Mouse (Mus musculus): ENCODE measurements at regions not wholly inside any gene's neighbourhood (a gene's known extent, or its start where the extent isn't known, plus 50 kb on each side); places are given as distances from the start of the nearest gene placed in this dataset.

DNA sequence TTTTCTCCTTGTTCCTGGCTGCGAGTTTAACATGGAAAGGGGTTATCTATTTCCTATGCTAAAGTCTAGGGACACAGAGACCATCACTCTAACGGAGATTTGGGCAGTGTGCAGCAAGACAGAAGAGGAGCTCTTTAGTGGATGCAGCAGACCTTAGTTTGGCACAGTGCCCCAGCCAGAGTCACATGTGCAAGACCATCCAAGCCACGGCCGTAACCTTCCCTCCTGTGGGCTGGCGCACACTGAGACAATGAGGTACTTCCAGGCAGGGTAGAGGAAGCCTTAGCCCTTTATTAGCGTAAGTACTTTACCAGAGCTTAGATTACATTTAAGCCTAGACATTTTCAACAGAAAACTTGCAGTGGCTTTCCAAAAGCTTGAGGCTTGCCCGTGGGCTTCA is 336.4 kb downstream of the Nuak1 start:
- H3K36me3 ChIP-seq (replicated peaks), result no peaks in the 10 kb centered on the region
- peaks cover 58% of the 10 kb centered on the region for H3K9me3 ChIP-seq (replicated peaks)
- H3K4me3 ChIP-seq (ENCODE audit: low read depth, low read length), result no peak overlapping the region
- TF ChIP-seq POLR2AphosphoS5 (IDR thresholded peaks at IDR 0.05; ENCODE audit: insufficient replicate concordance, low read depth, low read length) (no peak), CTCF (IDR thresholded peaks at IDR 0.05; ENCODE audit: low read depth, low read length) (no peak), GATA2 (IDR thresholded peaks at IDR 0.05; ENCODE audit: borderline replicate concordance, low read depth, low read length) (no peak), TAL1 (conservative IDR thresholded peaks at IDR 0.05; ENCODE audit: low read depth, low read length) (no peak), GATA1 (IDR thresholded peaks at IDR 0.05; ENCODE audit: borderline replicate concordance, low read length) (no peak)
- ATAC-seq (ENCODE audit: extremely low read depth, insufficient number of reproducible peaks, low FRiP score, poor library complexity, severe bottlenecking) (no peak), DNase-seq (ENCODE audit: low spot score) (no peak)
- no peaks in the 10 kb centered on the region for H3K27me3 ChIP-seq (ENCODE audit: insufficient read depth, low read length)
- no peaks in the 10 kb centered on the region for H3K4me1 ChIP-seq (ENCODE audit: insufficient read depth, low read depth, low read length)

DNA sequence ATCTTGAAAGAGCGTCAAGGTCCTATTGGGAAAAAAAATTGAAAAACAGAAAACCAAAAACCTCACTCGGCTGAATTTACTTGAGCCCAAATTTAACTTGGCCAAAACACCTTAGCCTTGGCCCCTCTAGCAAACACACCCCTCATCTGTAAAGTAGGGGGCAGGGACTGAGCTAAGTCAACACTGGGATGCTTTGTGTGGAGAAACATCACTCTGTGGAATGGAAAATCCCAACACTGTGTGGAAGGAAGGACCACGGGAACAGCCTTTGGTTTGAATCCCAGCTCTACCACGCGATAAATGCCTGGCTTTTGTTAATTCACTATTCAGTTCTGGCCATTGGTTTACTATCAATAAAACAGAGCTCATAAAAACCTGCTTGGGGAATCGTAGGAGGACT is 335.8 kb downstream of the Nuak1 start:
- Histone ChIP-seq H3K4me1 (ENCODE audit: insufficient read depth, low read depth, low read length) (no peaks in the 10 kb centered on the region), H3K9me3 (replicated peaks) (peaks cover 54% of the 10 kb centered on the region), H3K4me3 (ENCODE audit: low read depth, low read length) (no peak overlapping the region), H3K36me3 (replicated peaks) (no peaks in the 10 kb centered on the region), H3K27me3 (ENCODE audit: insufficient read depth, low read length) (no peaks in the 10 kb centered on the region)
- TF ChIP-seq GATA2 (IDR thresholded peaks at IDR 0.05; ENCODE audit: borderline replicate concordance, low read depth, low read length), result no peak
- no peak for TF ChIP-seq GATA1 (IDR thresholded peaks at IDR 0.05; ENCODE audit: borderline replicate concordance, low read length)
- no peak for TF ChIP-seq POLR2AphosphoS5 (IDR thresholded peaks at IDR 0.05; ENCODE audit: insufficient replicate concordance, low read depth, low read length)
- no peak for TF ChIP-seq TAL1 (conservative IDR thresholded peaks at IDR 0.05; ENCODE audit: low read depth, low read length)
- no peak for TF ChIP-seq CTCF (IDR thresholded peaks at IDR 0.05; ENCODE audit: low read depth, low read length)
- ATAC-seq (ENCODE audit: extremely low read depth, insufficient number of reproducible peaks, low FRiP score, poor library complexity, severe bottlenecking) (no peak), DNase-seq (ENCODE audit: low spot score) (no peak)

DNA sequence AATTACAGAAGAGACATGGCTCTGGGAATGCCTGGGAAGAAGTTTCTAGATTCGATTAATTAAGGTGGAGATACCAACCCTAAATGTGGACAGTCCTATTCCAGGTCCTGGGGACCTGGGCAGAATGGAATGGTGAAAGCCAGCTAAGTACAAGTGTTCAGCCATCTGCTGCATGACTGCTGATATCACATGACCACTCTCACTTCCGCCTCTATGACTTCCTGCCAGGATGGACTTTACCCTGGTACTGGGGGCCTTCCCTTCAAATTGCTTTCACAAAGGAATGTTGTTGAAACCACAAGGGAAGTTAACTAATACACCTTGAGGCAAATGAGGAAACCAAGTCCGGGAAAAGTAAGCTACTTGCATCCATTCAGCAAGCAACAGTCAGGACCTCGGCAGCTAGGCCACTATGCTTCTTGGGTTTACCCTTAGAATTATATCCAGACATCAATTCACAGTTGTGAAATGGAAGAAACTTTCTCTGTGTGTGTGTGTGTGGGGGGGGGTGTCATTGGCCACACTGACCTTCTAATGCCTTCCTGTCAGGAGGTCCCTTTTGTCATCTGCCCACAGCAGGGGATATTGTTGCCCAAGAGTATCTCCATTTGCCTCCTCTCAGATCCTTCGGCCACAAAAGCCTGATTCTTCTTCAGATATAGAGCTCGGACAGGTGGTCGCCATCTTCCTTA is 330.6 kb downstream of the Nuak1 start:
- ATAC-seq (ENCODE audit: extremely low read depth, insufficient number of reproducible peaks, low FRiP score, poor library complexity, severe bottlenecking), result no peak
- H3K4me1 ChIP-seq (ENCODE audit: insufficient read depth, low read depth, low read length), result no peaks in the 10 kb centered on the region

DNA sequence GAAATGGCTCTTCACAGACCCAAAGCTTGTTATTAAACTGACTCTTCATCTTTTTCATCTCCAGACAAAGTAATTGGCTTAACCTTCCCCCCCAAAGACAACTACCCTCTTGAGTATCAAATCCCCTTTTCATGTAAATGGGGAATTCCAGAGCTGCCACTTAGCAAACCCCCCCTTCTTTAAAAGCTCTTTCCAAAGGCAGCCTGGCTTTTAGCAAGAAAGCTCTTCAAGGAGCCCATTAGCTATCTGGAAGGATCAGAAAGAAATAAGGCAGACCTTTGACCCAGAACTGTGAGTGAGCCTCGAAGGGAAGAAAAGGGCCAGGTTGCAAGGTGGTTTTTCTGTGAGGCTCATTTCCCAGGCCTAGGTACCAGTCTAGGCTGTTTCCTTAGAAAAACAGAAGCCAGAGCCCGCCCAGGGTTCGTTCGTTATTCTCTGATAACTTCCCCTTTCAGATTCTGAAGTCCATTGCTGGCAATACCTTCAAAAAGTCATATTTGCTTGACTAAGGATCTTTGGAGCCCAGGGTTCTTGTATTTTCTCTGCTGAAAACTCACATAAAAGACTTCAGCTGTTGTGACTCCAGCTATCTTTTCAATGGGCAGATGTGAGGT is 329.9 kb downstream of the Nuak1 start:
- Histone ChIP-seq H3K36me3 (replicated peaks) (no peaks in the 10 kb centered on the region), H3K9me3 (replicated peaks) (peaks cover 44% of the 10 kb centered on the region), H3K4me3 (ENCODE audit: low read depth, low read length) (no peak overlapping the region), H3K4me1 (ENCODE audit: insufficient read depth, low read depth, low read length) (no peaks in the 10 kb centered on the region), H3K27me3 (ENCODE audit: insufficient read depth, low read length) (no peaks in the 10 kb centered on the region)
- ATAC-seq (ENCODE audit: extremely low read depth, insufficient number of reproducible peaks, low FRiP score, poor library complexity, severe bottlenecking) (no peak), DNase-seq (ENCODE audit: low spot score) (no peak)
- TF ChIP-seq GATA1 (IDR thresholded peaks at IDR 0.05; ENCODE audit: borderline replicate concordance, low read length), result no peak
- no peak for TF ChIP-seq GATA2 (IDR thresholded peaks at IDR 0.05; ENCODE audit: borderline replicate concordance, low read depth, low read length)
- TF ChIP-seq CTCF (IDR thresholded peaks at IDR 0.05; ENCODE audit: low read depth, low read length), result no peak
- TF ChIP-seq TAL1 (conservative IDR thresholded peaks at IDR 0.05; ENCODE audit: low read depth, low read length), result no peak
- TF ChIP-seq POLR2AphosphoS5 (IDR thresholded peaks at IDR 0.05; ENCODE audit: insufficient replicate concordance, low read depth, low read length), result no peak

More for the DNA sequence above, 330.6 kb downstream of the Nuak1 start:
- Histone ChIP-seq H3K36me3 (replicated peaks) (no peaks in the 10 kb centered on the region), H3K9me3 (replicated peaks) (peaks cover 46% of the 10 kb centered on the region), H3K4me3 (ENCODE audit: low read depth, low read length) (no peak overlapping the region), H3K27me3 (ENCODE audit: insufficient read depth, low read length) (no peaks in the 10 kb centered on the region)
- TF ChIP-seq GATA2 (IDR thresholded peaks at IDR 0.05; ENCODE audit: borderline replicate concordance, low read depth, low read length) (no peak), GATA1 (IDR thresholded peaks at IDR 0.05; ENCODE audit: borderline replicate concordance, low read length) (no peak), TAL1 (conservative IDR thresholded peaks at IDR 0.05; ENCODE audit: low read depth, low read length) (no peak), CTCF (IDR thresholded peaks at IDR 0.05; ENCODE audit: low read depth, low read length) (no peak), POLR2AphosphoS5 (IDR thresholded peaks at IDR 0.05; ENCODE audit: insufficient replicate concordance, low read depth, low read length) (no peak)
- no peak for DNase-seq (ENCODE audit: low spot score)

DNA sequence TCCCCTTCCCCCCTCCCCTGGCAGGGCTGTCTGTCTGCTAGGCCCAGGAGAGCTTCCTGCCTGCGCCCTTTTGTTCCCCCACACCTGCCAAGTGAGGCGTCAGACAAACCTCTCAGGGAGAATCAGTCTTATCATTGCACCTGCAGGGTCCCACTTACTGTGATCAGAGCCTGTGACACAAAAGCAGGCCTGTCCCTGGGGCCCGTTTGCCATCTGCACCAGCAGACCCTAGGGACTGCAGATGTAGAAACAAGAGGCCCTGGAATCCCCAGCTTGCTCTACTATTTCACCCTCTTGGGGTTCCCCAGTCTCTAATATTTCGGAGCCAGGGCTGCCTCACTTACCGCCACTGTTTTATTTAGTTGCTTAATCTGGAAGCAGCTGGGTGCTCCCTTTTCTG is 328.9 kb downstream of the Nuak1 start:
- TF ChIP-seq POLR2AphosphoS5 (IDR thresholded peaks at IDR 0.05; ENCODE audit: insufficient replicate concordance, low read depth, low read length) (no peak), CTCF (IDR thresholded peaks at IDR 0.05; ENCODE audit: low read depth, low read length) (no peak), GATA2 (IDR thresholded peaks at IDR 0.05; ENCODE audit: borderline replicate concordance, low read depth, low read length) (no peak), TAL1 (conservative IDR thresholded peaks at IDR 0.05; ENCODE audit: low read depth, low read length) (no peak), GATA1 (IDR thresholded peaks at IDR 0.05; ENCODE audit: borderline replicate concordance, low read length) (no peak)
- no peaks in the 10 kb centered on the region for H3K4me1 ChIP-seq (ENCODE audit: insufficient read depth, low read depth, low read length)
- H3K27me3 ChIP-seq (ENCODE audit: insufficient read depth, low read length), result no peaks in the 10 kb centered on the region
- no peak for DNase-seq (ENCODE audit: low spot score)
- no peak overlapping the region for H3K4me3 ChIP-seq (ENCODE audit: low read depth, low read length)
- no peaks in the 10 kb centered on the region for H3K36me3 ChIP-seq (replicated peaks)
- peaks cover 41% of the 10 kb centered on the region for H3K9me3 ChIP-seq (replicated peaks)
- no peak for ATAC-seq (ENCODE audit: extremely low read depth, insufficient number of reproducible peaks, low FRiP score, poor library complexity, severe bottlenecking)

DNA sequence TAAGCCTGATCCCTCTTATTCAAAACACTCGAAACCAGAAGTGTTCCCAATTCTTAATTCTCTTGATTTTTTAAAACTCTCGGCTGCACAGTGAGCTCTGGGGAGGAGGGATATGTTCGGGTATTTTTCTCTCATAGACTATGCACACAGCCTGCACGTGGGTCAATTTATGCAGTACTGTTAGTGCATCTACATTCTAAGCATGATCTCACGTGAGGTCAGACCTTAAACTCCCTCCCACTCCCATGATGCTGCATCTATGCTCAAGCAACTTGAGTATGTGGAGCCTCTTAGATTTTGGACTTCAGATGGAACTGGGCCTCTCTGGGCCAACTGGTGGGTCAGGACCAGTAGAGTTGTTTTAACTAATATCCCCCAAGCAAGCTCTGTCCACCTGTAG is 328.5 kb downstream of the Nuak1 start:
- Histone ChIP-seq H3K4me3 (ENCODE audit: low read depth, low read length) (no peak overlapping the region), H3K36me3 (replicated peaks) (no peaks in the 10 kb centered on the region), H3K4me1 (ENCODE audit: insufficient read depth, low read depth, low read length) (no peaks in the 10 kb centered on the region), H3K9me3 (replicated peaks) (peaks cover 39% of the 10 kb centered on the region), H3K27me3 (ENCODE audit: insufficient read depth, low read length) (no peaks in the 10 kb centered on the region)
- TF ChIP-seq GATA1 (IDR thresholded peaks at IDR 0.05; ENCODE audit: borderline replicate concordance, low read length) (no peak), POLR2AphosphoS5 (IDR thresholded peaks at IDR 0.05; ENCODE audit: insufficient replicate concordance, low read depth, low read length) (no peak), CTCF (IDR thresholded peaks at IDR 0.05; ENCODE audit: low read depth, low read length) (no peak), TAL1 (conservative IDR thresholded peaks at IDR 0.05; ENCODE audit: low read depth, low read length) (no peak), GATA2 (IDR thresholded peaks at IDR 0.05; ENCODE audit: borderline replicate concordance, low read depth, low read length) (no peak)
- DNase-seq (ENCODE audit: low spot score) (no peak), ATAC-seq (ENCODE audit: extremely low read depth, insufficient number of reproducible peaks, low FRiP score, poor library complexity, severe bottlenecking) (no peak)

All from G1E (cell line).